ENCODE assay signal across 8 mouse cellular contexts in genomic region chr3:88324951-88325405, GRCm38 (mm10). TPM values are rescaled to one million over a fixed set of nuclear protein-coding genes. Genes with fewer than 3 reads are reported as not detected.
DNase-seq lines count a peak whose midpoint lies in the region; ATAC-seq and TF ChIP-seq lines count a peak whose summit lies in the region.

Glmp (plus strand) TSS chr3:88325023.

- peak; percentile 71 to 81 for DNase-seq in cerebellum, postnatal 25 days
- peak; percentile 75 for DNase-seq in gastrocnemius, adult 2 months
- DNase-seq in left cerebral cortex, adult 18-20 months (ENCODE audit: low spot score in 2 of 2), result peak; percentile 64 to 65
- DNase-seq in lung, postnatal 4 days, result peak; percentile 48 to 64
- peak; percentile 66 for DNase-seq in right cerebral cortex, adult 18-20 months
- peak; percentile 69 for DNase-seq in yolk sac, embryonic 10.5 days (ENCODE audit: low spot score)

- no peak for TF ChIP-seq CTCF in gastrocnemius, adult 2 months (IDR thresholded peaks at IDR 0.05)

- peaks cover 42% of the 10 kb centered on the region for H3K36me3 ChIP-seq in hindbrain, embryonic 15.5 days

- no peaks in the 10 kb centered on the region for H3K27me3 ChIP-seq in hindbrain, embryonic 15.5 days

- H3K4me3 ChIP-seq in gastrocnemius, adult 2 months, result peak within 1 kb of the TSS; percentile 97
- peak within 1 kb of the TSS; percentile 49 for H3K4me3 ChIP-seq in hindbrain, embryonic 15.5 days

- peak within 1 kb of the TSS; percentile 90 for H3K27ac ChIP-seq in gastrocnemius, adult 2 months
- H3K27ac ChIP-seq in hindbrain, embryonic 15.5 days (replicated peaks), result no peak within 1 kb of the TSS

- H3K9me3 ChIP-seq in hindbrain, embryonic 15.5 days, result no peaks in the 10 kb centered on the region

- ATAC-seq in activated CD4-positive, CD25-positive, alpha-beta regulatory T cell, adult 4 months, result peak; percentile 88
- peak; percentile 87 for ATAC-seq in hindbrain, embryonic 15.5 days (ENCODE audit: low FRiP score, low read depth)

- H3K9ac ChIP-seq in hindbrain, embryonic 15.5 days, result peak within 1 kb of the TSS; percentile 49

- peaks cover 15% of the 10 kb centered on the region for H3K4me1 ChIP-seq in hindbrain, embryonic 15.5 days (replicated peaks)

- 1% methylated on average over 10 of the region's 10 CpGs for WGBS in hindbrain, embryonic 15.5 days

- peak within 1 kb of the TSS; percentile 70 for H3K4me2 ChIP-seq in hindbrain, embryonic 15.5 days

- intact Hi-C loops in gastrocnemius, adult 2 months (cut with DNase I), result no loop called here

RNA-seq across cellular contexts. Expression of gene Glmp, which starts in this region (rescaled TPM):
- polyA plus RNA-seq in activated CD4-positive, CD25-positive, alpha-beta regulatory T cell, adult 4 months (2017; shearing (Covaris generic)), result 100 to 1,000 TPM; 356 to 375 TPM
- 10 to 100 TPM; 39.0 to 39.8 TPM for total RNA-seq in gastrocnemius, adult 2 months (2021)
- polyA plus RNA-seq in hindbrain, embryonic 15.5 days (2015; fragmentation: Nextera tagmentation; extraction: Ambion mirVana), result 119 and 125 TPM in 2 replicates
- 10 to 100 TPM; 85.6 to 87.3 TPM for total RNA-seq in left cerebral cortex, adult 18-20 months (2021)
